Mouse (Mus musculus): ENCODE data around the gene Adamts4. TPM values are rescaled to one million over a fixed set of nuclear protein-coding genes. Genes with fewer than 3 reads are reported as not detected.

Adamts4 gene
- total and polyA plus RNA-seq, 3 experiments = 0.04 to 0.25 (median 0.09) TPM

GRCm38 (mm10) chr1:171276110-171276748 is 26.0 kb downstream of the Adamts4 start:
- dilution Hi-C loops (cut with MboI; ENCODE audit: extremely low pct_ligation_motif_present, extremely low pct_unique_long_range_greater_than_20kb, low sequenced_read_pairs) (no loop called here), in situ Hi-C loops (cut with MboI; ENCODE audit: low pct_ligation_motif_present, low pct_unique_long_range_greater_than_20kb, low sequenced_read_pairs) (no loop called here)
- H3K4me1 ChIP-seq (ENCODE audit: control insufficient read depth in 1 of 2, insufficient read depth in 2 of 2) = peaks cover 0 to 26% of the 10 kb centered on the region in 2 experiments; a peak in 2 of 4 replicates
- DNase-seq (ENCODE audit: extremely low read depth) = no peak
- no peaks in the 10 kb centered on the region for H3K9me3 ChIP-seq (replicated peaks; ENCODE audit: low read length)
- H3K9ac ChIP-seq (ENCODE audit: insufficient read depth, low read depth) = no peak overlapping the region
- no peak for TF ChIP-seq ELF1 (IDR thresholded peaks at IDR 0.05; ENCODE audit: low read depth, low read length)
- no peak for TF ChIP-seq NELFE (IDR thresholded peaks at IDR 0.05; ENCODE audit: low read depth, low read length)
- no peak for TF ChIP-seq ETS1 (conservative IDR thresholded peaks at IDR 0.05; ENCODE audit: low read depth, low read length)
- no peak for TF ChIP-seq ZMIZ1 (IDR thresholded peaks at IDR 0.05; ENCODE audit: low read depth, low read length)
- TF ChIP-seq JUN (IDR thresholded peaks at IDR 0.05; ENCODE audit: insufficient read depth, low read depth, low read length) = no peak
- TF ChIP-seq CHD1 (IDR thresholded peaks at IDR 0.05; ENCODE audit: low read depth, low read length) = no peak
- TF ChIP-seq MAFK (IDR thresholded peaks at IDR 0.05; ENCODE audit: insufficient replicate concordance, low read length) = no peak
- no peak for TF ChIP-seq UBTF (IDR thresholded peaks at IDR 0.05; ENCODE audit: low read depth, low read length)
- TF ChIP-seq IRF4 (IDR thresholded peaks at IDR 0.05; ENCODE audit: low read depth, low read length) = no peak
- TF ChIP-seq ZKSCAN1 (IDR thresholded peaks at IDR 0.05; ENCODE audit: borderline replicate concordance, low read depth, low read length) = no peak
- no peak for TF ChIP-seq SMC3 (IDR thresholded peaks at IDR 0.05; ENCODE audit: low read depth, low read length)
- H3K36me3 ChIP-seq (replicated peaks in 1 of 2; ENCODE audit: control insufficient read depth in 1 of 2, insufficient read depth in 1 of 2, low read length in 1 of 2) = peaks cover 57 to 79% of the 10 kb centered on the region in 2 experiments
- H3K4me2 ChIP-seq (ENCODE audit: insufficient read depth, low read depth, poor library complexity, severe bottlenecking) = no peak overlapping the region
- H3K79me2 ChIP-seq (replicated peaks; ENCODE audit: control insufficient read depth, extremely low read depth, insufficient read depth, poor library complexity, severe bottlenecking) = no peaks in the 10 kb centered on the region
- no peak overlapping the region for H3K27ac ChIP-seq (ENCODE audit: insufficient read depth, low read depth)
- H3K4me3 ChIP-seq (replicated peaks in 1 of 3; ENCODE audit: low read depth in 2 of 3, low read length in 2 of 3, poor library complexity in 1 of 3) = no peak overlapping the region
- no peaks in the 10 kb centered on the region for H3K27me3 ChIP-seq (replicated peaks)

GRCm38 (mm10) chr1:171277736-171278135 is 27.5 kb downstream of the Adamts4 start:
- H3K9me3 ChIP-seq (replicated peaks; ENCODE audit: low read length) = no peaks in the 10 kb centered on the region
- in situ Hi-C loops (cut with MboI; ENCODE audit: low pct_ligation_motif_present, low pct_unique_long_range_greater_than_20kb, low sequenced_read_pairs) = no loop called here
- peaks cover 0 to 21% of the 10 kb centered on the region in 2 experiments; a peak in 2 of 4 replicates for H3K4me1 ChIP-seq (ENCODE audit: control insufficient read depth in 1 of 2, insufficient read depth in 2 of 2)
- no peak overlapping the region for H3K9ac ChIP-seq (ENCODE audit: insufficient read depth, low read depth)
- no peaks in the 10 kb centered on the region for H3K27me3 ChIP-seq (replicated peaks)
- no peak overlapping the region for H3K27ac ChIP-seq (ENCODE audit: insufficient read depth, low read depth)
- H3K4me3 ChIP-seq (replicated peaks in 1 of 3; ENCODE audit: low read depth in 2 of 3, low read length in 2 of 3, poor library complexity in 1 of 3) = no peak overlapping the region
- no peak overlapping the region for H3K4me2 ChIP-seq (ENCODE audit: insufficient read depth, low read depth, poor library complexity, severe bottlenecking)
- TF ChIP-seq GABPA (IDR thresholded peaks at IDR 0.05; ENCODE audit: insufficient replicate concordance, low read depth, low read length) = no peak
- TF ChIP-seq RAD21 (IDR thresholded peaks at IDR 0.05; ENCODE audit: low read depth, low read length) = no peak
- TF ChIP-seq IRF4 (IDR thresholded peaks at IDR 0.05; ENCODE audit: low read depth, low read length) = no peak
- no peak for TF ChIP-seq MYC (IDR thresholded peaks at IDR 0.05; ENCODE audit: low read depth, low read length)
- no peak for TF ChIP-seq BHLHE40 (IDR thresholded peaks at IDR 0.05; ENCODE audit: low read depth, low read length)
- TF ChIP-seq NRF1 (IDR thresholded peaks at IDR 0.05; ENCODE audit: low read depth, low read length) = no peak
- no peak for TF ChIP-seq NELFE (IDR thresholded peaks at IDR 0.05; ENCODE audit: low read depth, low read length)
- TF ChIP-seq SMC3 (IDR thresholded peaks at IDR 0.05; ENCODE audit: low read depth, low read length) = no peak
- TF ChIP-seq CHD2 (IDR thresholded peaks at IDR 0.05; ENCODE audit: low read length) = no peak
- TF ChIP-seq CHD1 (IDR thresholded peaks at IDR 0.05; ENCODE audit: low read depth, low read length) = no peak
- no peak for TF ChIP-seq UBTF (IDR thresholded peaks at IDR 0.05; ENCODE audit: low read depth, low read length)
- TF ChIP-seq ZC3H11A (IDR thresholded peaks at IDR 0.05; ENCODE audit: low read depth, low read length) = no peak
- TF ChIP-seq KAT2A (IDR thresholded peaks at IDR 0.05; ENCODE audit: insufficient replicate concordance, low read length) = no peak
- TF ChIP-seq ZKSCAN1 (IDR thresholded peaks at IDR 0.05; ENCODE audit: borderline replicate concordance, low read depth, low read length) = no peak
- TF ChIP-seq ZMIZ1 (IDR thresholded peaks at IDR 0.05; ENCODE audit: low read depth, low read length) = no peak
- TF ChIP-seq ETS1 (conservative IDR thresholded peaks at IDR 0.05; ENCODE audit: low read depth, low read length) = no peak
- dilution Hi-C loops (cut with MboI; ENCODE audit: extremely low pct_ligation_motif_present, extremely low pct_unique_long_range_greater_than_20kb, low sequenced_read_pairs) = no loop called here
- H3K79me2 ChIP-seq (replicated peaks; ENCODE audit: control insufficient read depth, extremely low read depth, insufficient read depth, poor library complexity, severe bottlenecking) = no peaks in the 10 kb centered on the region
- DNase-seq (ENCODE audit: extremely low read depth) = no peak
- peaks cover 52 to 75% of the 10 kb centered on the region in 2 experiments for H3K36me3 ChIP-seq (replicated peaks in 1 of 2; ENCODE audit: control insufficient read depth in 1 of 2, insufficient read depth in 1 of 2, low read length in 1 of 2)
